Mouse (Mus musculus) embryonic facial prominence, embryonic 15.5 days (tissue): ENCODE measurements at regions not wholly inside any gene's neighbourhood (a gene's known extent, or its start where the extent isn't known, plus 50 kb on each side); places are given as distances from the start of the nearest gene placed in this dataset.

ENCODE experiments used
- ATAC-seq: fragments of 200-750 bp; cut with Nextera tagmentation; 2 replicates; pipeline ENCODE4 v1.8.0; 2017; ENCODE audit warnings: low read depth, moderate TSS enrichment; ENCODE audit not compliant: insufficient number of reproducible peaks, low FRiP score, low TSS enrichment
- H3K27ac ChIP-seq: fragments of 300-500 bp; sonication (generic); replicated peaks from 2 replicates; pipeline ENCODE4 v1.5.1; 2015; ENCODE audit warnings: mild to moderate bottlenecking, inconsistent platforms
- H3K27me3 ChIP-seq: fragments of 300-500 bp; sonication (generic); 2 replicates; pipeline ENCODE4 v1.6.1; 2015; ENCODE audit warnings: inconsistent platforms
- H3K36me3 ChIP-seq: fragments of 300-500 bp; sonication (generic); 2 replicates; pipeline ENCODE4 v1.6.1; 2015; ENCODE audit warnings: mild to moderate bottlenecking, inconsistent platforms
- H3K4me1 ChIP-seq: fragments of 300-500 bp; sonication (generic); 2 replicates; pipeline ENCODE4 v1.6.1; 2015; ENCODE audit warnings: inconsistent platforms
- H3K4me2 ChIP-seq: fragments of 300-500 bp; sonication (generic); replicated peaks from 2 replicates; pipeline ENCODE4 v1.6.1; 2015; ENCODE audit warnings: mild to moderate bottlenecking, inconsistent platforms
- H3K4me3 ChIP-seq: fragments of 300-500 bp; sonication (generic); replicated peaks from 2 replicates; pipeline ENCODE4 v1.5.1; 2015; ENCODE audit warnings: mild to moderate bottlenecking, inconsistent platforms
- H3K9ac ChIP-seq: fragments of 300-500 bp; sonication (generic); 2 replicates; pipeline ENCODE4 v1.6.1; 2015; ENCODE audit warnings: inconsistent platforms
- H3K9me3 ChIP-seq: fragments of 300-500 bp; sonication (generic); replicated peaks from 2 replicates; pipeline ENCODE4 v1.6.1; 2016; ENCODE audit warnings: inconsistent platforms
- WGBS: fragments of 180-500 bp; shearing (Covaris S2); methylation state at CpG from one replicate; pipeline ENCODE4 v1.1.7; 2015; 5-methylcytosine and 5-hydroxymethylcytosine counted together

DNA sequence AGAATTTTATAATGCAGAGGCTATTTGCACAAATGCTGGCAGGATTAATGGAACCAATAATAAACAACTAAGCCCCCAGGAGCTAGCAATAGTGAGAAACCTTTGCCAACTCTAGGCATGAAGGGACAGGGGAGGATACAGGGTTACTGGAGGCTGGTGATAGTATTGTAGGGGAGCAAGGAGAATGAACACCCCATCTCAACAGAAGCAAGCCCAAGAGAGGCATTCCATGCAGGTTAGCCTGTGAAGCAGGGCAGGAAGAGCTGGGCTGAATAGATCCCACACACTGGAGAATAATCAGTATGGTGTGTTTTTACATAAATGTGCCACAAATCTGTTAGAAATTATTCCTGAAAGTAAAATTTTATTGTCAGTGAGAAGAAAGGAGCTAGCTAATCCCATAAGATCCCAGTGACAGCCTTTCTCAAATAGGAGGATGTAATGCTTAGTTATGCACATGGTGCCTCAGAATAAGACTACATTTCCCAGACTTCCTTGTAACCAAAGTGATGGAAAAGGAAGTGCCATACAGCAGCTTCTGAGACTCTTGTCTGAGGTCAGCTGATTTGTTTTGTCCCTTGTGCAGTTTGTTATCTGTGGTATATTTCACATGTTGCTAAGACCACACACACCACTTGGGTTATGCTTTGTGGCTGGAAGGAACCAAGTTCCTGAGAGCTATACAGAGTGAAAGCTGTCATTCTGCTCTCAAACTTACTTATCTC, 111.1 kb downstream of the Ccdc71l start:
- Histone ChIP-seq H3K27me3 (no peaks in the 10 kb centered on the region), H3K9me3 (no peaks in the 10 kb centered on the region), H3K4me2 (no peak overlapping the region), H3K4me3 (no peak overlapping the region), H3K9ac (no peak overlapping the region), H3K4me1 (no peaks in the 10 kb centered on the region), H3K27ac (no peak overlapping the region), H3K36me3 (no peaks in the 10 kb centered on the region)
- no peak for ATAC-seq

DNA sequence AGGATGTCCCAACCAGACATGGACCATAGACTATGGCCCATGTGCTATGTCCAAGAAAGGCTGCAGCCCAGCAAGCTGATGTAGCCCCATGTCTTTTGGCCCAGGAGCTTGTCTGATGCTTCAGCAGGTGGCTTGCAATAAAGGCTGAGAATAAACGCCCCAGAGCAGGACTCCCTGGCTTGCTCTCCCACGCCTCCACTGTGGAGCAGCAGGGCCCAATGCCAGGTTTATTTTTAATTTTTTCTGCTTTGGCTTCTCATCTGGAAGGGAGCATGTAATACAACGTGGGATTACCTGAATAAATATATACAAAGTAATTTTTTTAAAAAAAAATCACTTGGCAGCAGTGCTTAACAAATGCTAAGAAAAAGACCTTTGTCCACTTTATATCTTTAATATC, 125.7 kb downstream of the Ccdc71l start:
- no peak overlapping the region for H3K4me2 ChIP-seq
- ATAC-seq = no peak
- no peak overlapping the region for H3K27ac ChIP-seq
- H3K27me3 ChIP-seq = no peaks in the 10 kb centered on the region
- 54% methylated on average over 3 of the region's 3 CpGs for WGBS
- H3K9me3 ChIP-seq = no peaks in the 10 kb centered on the region
- H3K9ac ChIP-seq = no peak overlapping the region
- no peaks in the 10 kb centered on the region for H3K36me3 ChIP-seq
- H3K4me3 ChIP-seq = no peak overlapping the region
- no peaks in the 10 kb centered on the region for H3K4me1 ChIP-seq

DNA sequence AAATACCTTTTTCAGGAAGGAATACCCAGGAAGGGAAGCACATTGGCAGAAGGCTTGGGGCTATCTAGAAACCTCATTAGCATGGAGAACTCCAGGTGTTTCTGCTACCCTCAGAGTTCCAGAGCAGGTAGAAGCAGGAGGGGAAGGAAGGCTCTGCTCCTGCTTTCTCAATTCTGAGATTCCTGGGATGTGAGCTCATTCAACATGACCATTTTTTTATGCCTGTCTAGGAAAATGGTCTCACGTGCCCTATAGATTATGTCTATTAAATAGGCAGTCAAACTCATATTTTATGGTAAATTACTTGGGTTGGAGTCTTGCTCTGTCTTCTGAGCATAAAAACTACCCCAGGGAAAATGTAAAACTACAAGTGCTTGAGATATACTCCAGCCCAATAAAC, 130.2 kb downstream of the Ccdc71l start:
- WGBS = 60% methylated on average over 1 of the region's 1 CpGs
- H3K27me3 ChIP-seq = no peaks in the 10 kb centered on the region
- H3K27ac ChIP-seq = no peak overlapping the region
- H3K4me2 ChIP-seq = no peak overlapping the region
- H3K4me3 ChIP-seq = no peak overlapping the region
- H3K36me3 ChIP-seq = no peaks in the 10 kb centered on the region
- no peak overlapping the region for H3K9ac ChIP-seq
- no peaks in the 10 kb centered on the region for H3K4me1 ChIP-seq
- ATAC-seq = no peak
- H3K9me3 ChIP-seq = no peaks in the 10 kb centered on the region

DNA sequence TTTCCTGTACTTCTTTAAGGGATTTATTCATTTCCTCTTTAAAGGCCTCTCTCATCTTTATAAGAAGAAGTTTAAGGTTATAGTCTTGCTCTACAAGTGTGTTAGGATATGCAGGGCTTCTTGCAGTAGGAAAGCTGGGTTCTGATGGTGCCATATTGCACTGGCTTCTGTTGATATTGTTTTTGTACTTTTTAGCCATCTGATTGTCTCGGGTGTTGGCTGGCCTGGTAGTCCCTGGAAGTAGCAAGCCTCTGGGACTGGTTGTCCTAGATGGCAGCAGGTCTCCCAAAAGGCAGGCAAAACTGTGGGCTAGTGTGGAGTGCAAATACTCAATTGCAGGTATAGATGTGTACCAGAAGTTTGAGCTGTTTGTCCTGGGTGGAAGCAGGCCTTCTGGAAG, 147.1 kb downstream of the Ccdc71l start:
- no peak overlapping the region for H3K27ac ChIP-seq
- no peak for ATAC-seq
- H3K9me3 ChIP-seq = no peaks in the 10 kb centered on the region
- H3K4me3 ChIP-seq = no peak overlapping the region
- no peak overlapping the region for H3K9ac ChIP-seq
- no peaks in the 10 kb centered on the region for H3K36me3 ChIP-seq
- H3K4me1 ChIP-seq = no peaks in the 10 kb centered on the region
- H3K4me2 ChIP-seq = no peak overlapping the region
- no peaks in the 10 kb centered on the region for H3K27me3 ChIP-seq
- 67% methylated on average over 1 of the region's 1 CpGs for WGBS

DNA sequence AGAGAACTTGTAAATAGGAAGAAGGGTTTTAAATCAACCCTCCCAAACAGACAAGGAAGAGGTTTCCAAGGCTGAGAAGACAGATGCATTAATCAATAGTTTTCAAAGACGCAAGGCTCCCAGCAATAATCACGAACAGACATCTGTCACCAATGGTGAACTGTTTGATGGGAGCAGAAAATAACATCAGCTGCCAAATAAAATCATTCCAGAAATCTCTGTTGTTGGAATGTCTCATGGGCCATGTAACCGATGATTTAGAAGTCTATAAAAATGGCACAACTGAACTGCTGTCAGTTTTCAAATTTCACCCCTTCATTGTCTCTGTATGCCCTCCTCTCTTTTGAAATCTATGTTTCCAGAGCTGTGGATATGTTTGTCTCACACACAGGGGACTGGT, 152.7 kb downstream of the Ccdc71l start:
- WGBS = 62% methylated on average over 3 of the region's 3 CpGs
- Histone ChIP-seq H3K4me2 (no peak overlapping the region), H3K36me3 (no peaks in the 10 kb centered on the region), H3K4me3 (no peak overlapping the region), H3K9me3 (no peaks in the 10 kb centered on the region), H3K27me3 (no peaks in the 10 kb centered on the region), H3K27ac (no peak overlapping the region), H3K9ac (no peak overlapping the region), H3K4me1 (no peaks in the 10 kb centered on the region)
- ATAC-seq = no peak

DNA sequence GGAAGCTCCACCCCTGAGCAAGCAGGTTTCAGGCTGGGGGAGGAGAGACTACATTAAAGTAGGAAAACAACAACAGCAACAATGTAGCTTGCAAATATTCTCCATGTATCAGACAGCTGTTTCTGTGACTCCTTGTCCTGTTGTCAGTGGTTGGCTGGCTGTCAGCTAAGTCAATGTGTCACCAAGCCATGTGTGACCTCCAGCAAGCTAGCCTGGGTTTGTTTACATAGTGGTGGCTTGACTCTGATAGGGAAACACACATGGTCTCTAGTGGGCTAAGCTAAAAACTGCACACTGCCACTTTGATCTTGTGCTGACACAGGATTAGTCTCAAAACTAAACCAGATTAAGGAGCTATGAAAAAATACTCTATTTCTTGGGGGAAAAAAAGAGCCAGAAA, 155.1 kb downstream of the Ccdc71l start:
- no peak for ATAC-seq
- Histone ChIP-seq H3K9me3 (no peaks in the 10 kb centered on the region), H3K4me1 (no peaks in the 10 kb centered on the region), H3K27me3 (no peaks in the 10 kb centered on the region), H3K4me3 (no peak overlapping the region), H3K9ac (no peak overlapping the region), H3K36me3 (no peaks in the 10 kb centered on the region), H3K27ac (no peak overlapping the region), H3K4me2 (no peak overlapping the region)

DNA sequence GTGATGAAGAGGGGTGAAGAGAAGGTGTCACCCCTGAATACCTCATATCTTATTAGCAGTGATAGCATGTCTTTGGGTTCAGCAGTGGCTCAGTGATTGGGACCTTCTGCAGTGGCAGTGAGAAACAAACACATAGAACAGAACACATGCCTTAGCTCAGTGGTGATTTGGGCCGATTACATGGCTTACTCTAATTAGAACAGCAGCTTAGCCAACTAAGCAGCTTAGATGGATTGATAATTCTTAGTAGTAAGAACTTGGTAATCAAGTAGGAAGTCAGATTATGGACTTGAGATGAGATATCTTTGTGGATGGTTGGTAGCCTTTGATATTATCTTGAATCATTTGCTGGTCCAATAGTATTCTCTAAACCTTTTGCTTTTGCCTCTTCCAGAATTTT, 167.0 kb downstream of the Ccdc71l start:
- Histone ChIP-seq H3K9ac (no peak overlapping the region), H3K9me3 (peaks cover 9% of the 10 kb centered on the region), H3K27ac (no peak overlapping the region), H3K4me2 (no peak overlapping the region), H3K4me3 (no peak overlapping the region), H3K4me1 (no peaks in the 10 kb centered on the region), H3K27me3 (no peaks in the 10 kb centered on the region), H3K36me3 (no peaks in the 10 kb centered on the region)
- no peak for ATAC-seq
- 87% methylated on average over 1 of the region's 1 CpGs for WGBS

DNA sequence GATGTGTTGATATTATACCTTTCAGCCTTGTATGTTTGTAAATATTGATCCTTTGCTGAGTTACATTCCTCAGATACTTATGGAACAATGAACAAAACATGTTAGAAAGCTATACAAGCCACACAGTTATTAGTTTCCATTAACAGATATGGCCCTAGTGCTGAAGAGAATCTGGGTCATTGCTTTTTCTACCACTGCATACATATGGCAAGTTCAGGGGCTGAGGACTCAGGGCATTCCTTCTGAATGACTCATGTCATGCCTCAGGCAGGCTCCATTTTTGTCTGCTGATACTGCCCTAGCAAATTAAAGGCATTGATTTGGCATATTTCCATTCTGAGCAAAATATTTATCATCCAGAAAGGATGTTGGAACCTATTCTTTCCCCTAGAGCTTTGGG, 167.9 kb downstream of the Ccdc71l start:
- Histone ChIP-seq H3K4me2 (no peak overlapping the region), H3K4me3 (no peak overlapping the region), H3K9ac (no peak overlapping the region), H3K9me3 (peaks cover 9% of the 10 kb centered on the region), H3K36me3 (no peaks in the 10 kb centered on the region), H3K27me3 (no peaks in the 10 kb centered on the region), H3K4me1 (no peaks in the 10 kb centered on the region), H3K27ac (no peak overlapping the region)
- no peak for ATAC-seq

DNA sequence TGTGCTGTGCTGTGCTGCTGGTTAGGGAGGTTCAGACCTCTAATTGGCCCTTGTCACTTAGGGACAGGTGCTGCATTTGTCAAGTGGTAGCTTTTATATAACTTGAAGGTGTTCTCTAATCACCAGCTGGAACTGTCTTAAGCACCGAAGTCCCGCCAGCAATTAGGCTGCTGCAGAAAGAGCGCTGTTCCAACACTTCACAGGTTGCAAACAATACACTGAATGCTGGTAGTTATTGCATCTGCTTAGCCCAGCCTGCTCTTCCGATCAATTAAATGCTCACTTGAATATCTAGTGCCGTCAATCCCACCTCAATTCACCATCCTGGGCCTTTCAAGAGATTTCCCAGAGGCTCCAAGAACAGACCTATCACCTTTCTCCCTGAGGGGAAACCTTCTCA, 175.3 kb downstream of the Ccdc71l start:
- no peak for ATAC-seq

DNA sequence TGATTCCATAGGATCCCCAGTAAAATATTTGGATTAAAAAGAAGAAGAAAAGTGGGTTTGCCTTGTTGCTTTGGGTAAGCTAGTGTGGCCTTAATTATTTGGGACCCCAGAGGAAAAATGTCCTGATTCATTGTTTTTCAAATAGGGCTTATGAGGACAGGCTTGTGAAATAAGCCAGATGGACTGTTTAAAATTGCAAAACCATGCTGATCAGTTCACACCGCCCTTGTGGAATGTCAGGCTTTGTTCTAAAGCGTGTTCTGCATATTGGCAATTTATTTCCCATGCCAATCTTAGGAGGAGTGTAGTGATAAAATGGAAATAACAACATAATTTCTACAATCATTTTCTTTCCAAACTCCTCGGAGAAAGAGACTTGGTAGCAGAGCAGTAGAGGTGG, 189.3 kb downstream of the Ccdc71l start:
- Histone ChIP-seq H3K4me2 (no peak overlapping the region), H3K27ac (no peak overlapping the region), H3K4me3 (no peak overlapping the region), H3K36me3 (no peaks in the 10 kb centered on the region), H3K9ac (no peak overlapping the region), H3K9me3 (no peaks in the 10 kb centered on the region), H3K27me3 (no peaks in the 10 kb centered on the region), H3K4me1 (no peaks in the 10 kb centered on the region)
- WGBS = 62% methylated on average over 3 of the region's 3 CpGs
- ATAC-seq = no peak

More for the DNA sequence above, 175.3 kb downstream of the Ccdc71l start:
- Histone ChIP-seq H3K9ac (no peak overlapping the region), H3K4me2 (no peak overlapping the region), H3K4me3 (no peak overlapping the region), H3K36me3 (no peaks in the 10 kb centered on the region), H3K4me1 (no peaks in the 10 kb centered on the region), H3K9me3 (peaks cover 3% of the 10 kb centered on the region; the same call in 1 of the 2 replicates), H3K27me3 (no peaks in the 10 kb centered on the region), H3K27ac (no peak overlapping the region)
- 67% methylated on average over 5 of the region's 5 CpGs for WGBS

DNA sequence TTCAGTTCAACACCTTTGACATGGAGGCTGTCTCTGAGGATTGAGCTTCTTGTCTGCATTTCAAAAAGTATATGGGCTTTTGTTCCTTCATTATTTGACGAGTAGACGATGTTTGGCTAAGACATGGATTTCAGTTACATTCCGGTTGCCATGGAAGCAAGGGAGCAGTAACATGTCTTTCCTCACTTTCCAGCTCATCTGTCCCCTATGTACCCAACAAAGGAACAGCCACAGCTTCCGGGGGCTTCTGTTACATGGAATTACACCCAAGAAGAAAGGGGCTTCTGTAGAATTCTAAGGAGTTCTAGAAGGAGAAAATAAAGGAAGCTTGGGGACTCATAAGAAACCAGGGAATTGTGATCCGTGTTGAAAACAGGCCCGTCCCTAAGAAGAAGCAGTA, 202.8 kb downstream of the Ccdc71l start:
- no peaks in the 10 kb centered on the region for H3K4me1 ChIP-seq
- H3K9me3 ChIP-seq = no peaks in the 10 kb centered on the region
- H3K27me3 ChIP-seq = no peaks in the 10 kb centered on the region
- no peak overlapping the region for H3K9ac ChIP-seq
- WGBS = 85% methylated on average over 6 of the region's 6 CpGs
- H3K27ac ChIP-seq = no peak overlapping the region
- ATAC-seq = no peak
- H3K4me3 ChIP-seq = no peak overlapping the region
- no peaks in the 10 kb centered on the region for H3K36me3 ChIP-seq
- H3K4me2 ChIP-seq = no peak overlapping the region

DNA sequence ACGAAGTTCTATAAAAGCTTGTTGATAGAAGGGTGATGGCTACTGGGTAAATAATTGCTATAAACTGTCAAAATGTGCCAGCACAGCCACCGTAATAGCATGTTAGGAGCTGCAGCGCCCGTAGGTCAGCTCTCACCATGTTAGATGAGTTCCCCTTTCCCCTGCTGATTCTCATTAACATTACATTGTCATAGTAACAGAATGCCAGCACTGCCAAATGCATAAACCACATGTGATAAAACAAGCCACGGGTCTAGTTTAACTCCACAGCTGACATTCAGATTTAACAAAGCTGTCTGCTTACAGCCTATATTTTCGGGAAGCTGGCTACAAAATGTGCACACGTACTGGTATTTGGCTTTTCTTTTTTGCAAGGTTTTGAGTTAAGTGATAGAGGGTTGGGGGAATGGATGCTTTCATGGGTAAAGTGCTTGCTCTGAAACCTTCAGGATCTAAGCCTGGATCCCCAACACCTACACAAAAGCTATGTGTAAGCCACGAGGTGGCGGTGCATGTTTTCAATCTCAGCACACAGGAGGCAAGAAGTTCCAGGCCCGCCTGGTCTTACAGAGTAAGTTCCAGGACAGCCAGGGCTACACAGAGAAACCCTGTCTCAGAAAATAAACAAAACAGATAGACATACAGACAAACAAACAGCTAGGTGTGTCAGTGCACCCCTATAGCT, 217.1 kb upstream of the Nampt start:
- WGBS = 49% methylated on average over 10 of the region's 10 CpGs
- no peaks in the 10 kb centered on the region for H3K27me3 ChIP-seq

More for the DNA sequence above, 217.1 kb upstream of the Nampt start:
- H3K4me2 ChIP-seq = no peak overlapping the region
- no peak overlapping the region for H3K9ac ChIP-seq
- H3K36me3 ChIP-seq = no peaks in the 10 kb centered on the region
- ATAC-seq = no peak
- H3K4me3 ChIP-seq = no peak overlapping the region
- H3K9me3 ChIP-seq = no peaks in the 10 kb centered on the region
- H3K27ac ChIP-seq = no peak overlapping the region
- 0 out of 2 replicates have a peak, but pooled peaks cover 3% of the 10 kb centered on the region for H3K4me1 ChIP-seq
